Mouse (Mus musculus) neural tube, embryonic 10.5 days (tissue): ENCODE results near the gene Olfr971.
"Not testable (repeated sequence)": the region's sequence is repeated elsewhere in the genome, so short reads cannot be mapped to it uniquely, and the experiment has no call there.

ENCODE experiments used
- DNase-seq: peaks from one replicate; pipeline ENCODE4 v3.0.0-alpha.2; 2017; ENCODE audit warnings: low spot score; ENCODE audit errors: extremely low spot score

Gene Olfr971

GRCm38 (mm10) chr9:39836576-39836975, at the start of gene Olfr971:
Gene Olfr971, plus strand, starts transcription at chr9:39836876.
- not testable (repeated sequence) for DNase-seq

GRCm38 (mm10) chr9:39790558-39790957, 46.1 kb upstream of the Olfr971 start, which contains the start of gene Olfr969:
Gene Olfr969, plus strand, starts transcription at chr9:39790945.
- DNase-seq: no peak

- DNase-seq: no peak
These were observed 28.1 kb upstream of the Olfr971 start, which contains the start of gene Olfr970 for GRCm38 (mm10) chr9:39808560-39808959. Gene Olfr970, plus strand, starts transcription at chr9:39808860.

GRCm38 (mm10) chr9:39866122-39866521, 29.4 kb downstream of the Olfr971 start, which contains the start of gene Olfr972:
Gene Olfr972, plus strand, starts transcription at chr9:39866422.
- no peak for DNase-seq

GRCm38 (mm10) chr9:39871986-39872385, 35.3 kb downstream of the Olfr971 start:
- not testable (repeated sequence) for DNase-seq

- DNase-seq: not testable (repeated sequence)
These were observed 41.1 kb downstream of the Olfr971 start for GRCm38 (mm10) chr9:39877541-39878396.
